Mouse (Mus musculus): ENCODE data around the gene Tufm. TPM values are rescaled to one million over a fixed set of nuclear protein-coding genes. Genes with fewer than 3 reads are reported as not detected.

Gene Tufm
- polyA plus RNA-seq (2016; fragmentation: Nextera tagmentation; extraction: Ambion mirVana) = 182 and 207 TPM in 2 replicates

- DNase-seq (ENCODE audit: low spot score) = peak; percentile 99
- Histone ChIP-seq H3K27me3 (ENCODE audit: low read depth, poor library complexity, severe bottlenecking) (no peaks in the 10 kb centered on the region), H3K9me3 (replicated peaks) (no peaks in the 10 kb centered on the region), H3K4me3 (peak within 1 kb of the TSS; percentile 69), H3K27ac (peak within 1 kb of the TSS; percentile 86), H3K36me3 (peaks cover 37% of the 10 kb centered on the region), H3K4me1 (peaks cover 25% of the 10 kb centered on the region)
- under 1% methylated on average over 32 of the region's 32 CpGs for WGBS
Observed at GRCm38 (mm10) chr7:126487052-126487483, at the start of gene Tufm. TSS of gene Tufm (plus strand) at chr7:126487361.

DNA sequence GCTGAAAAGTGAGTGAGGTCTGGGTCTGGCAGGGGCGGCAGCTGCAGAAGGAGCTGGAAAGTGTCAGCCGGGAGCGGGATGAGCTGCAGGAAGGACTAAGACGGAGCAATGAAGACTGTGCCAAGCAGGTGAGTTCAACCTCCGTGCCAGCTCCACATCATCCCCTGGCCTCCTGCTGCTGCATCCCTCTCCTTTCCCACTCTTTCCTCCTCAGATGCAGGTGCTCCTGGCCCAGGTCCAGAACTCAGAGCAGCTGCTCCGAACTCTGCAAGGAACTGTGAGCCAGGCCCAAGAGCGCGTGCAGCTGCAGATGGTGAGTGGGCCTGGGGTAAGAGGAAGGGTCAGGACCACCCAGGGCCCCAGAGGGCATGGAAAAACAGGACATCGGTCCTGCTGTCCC, 47.0 kb upstream of the Tufm start:
- Histone ChIP-seq H3K4me1 (no peaks in the 10 kb centered on the region), H3K36me3 (peaks cover 50% of the 10 kb centered on the region), H3K4me3 (no peak overlapping the region), H3K9me3 (replicated peaks) (no peaks in the 10 kb centered on the region), H3K27ac (no peak overlapping the region), H3K27me3 (ENCODE audit: low read depth, poor library complexity, severe bottlenecking) (no peaks in the 10 kb centered on the region)
- no peak for DNase-seq (ENCODE audit: low spot score)
- WGBS = 86% methylated on average over 9 of the region's 9 CpGs

GRCm38 (mm10) chr7:126443997-126444396, 43.2 kb upstream of the Tufm start:
- H3K36me3 ChIP-seq = peaks cover 77% of the 10 kb centered on the region
- WGBS = 95% methylated on average over 10 of the region's 10 CpGs
- H3K9me3 ChIP-seq (replicated peaks) = no peaks in the 10 kb centered on the region
- H3K4me1 ChIP-seq = no peaks in the 10 kb centered on the region
- H3K27ac ChIP-seq = no peak overlapping the region
- H3K27me3 ChIP-seq (ENCODE audit: low read depth, poor library complexity, severe bottlenecking) = no peaks in the 10 kb centered on the region
- H3K4me3 ChIP-seq = no peak overlapping the region
- no peak for DNase-seq (ENCODE audit: low spot score)

DNA sequence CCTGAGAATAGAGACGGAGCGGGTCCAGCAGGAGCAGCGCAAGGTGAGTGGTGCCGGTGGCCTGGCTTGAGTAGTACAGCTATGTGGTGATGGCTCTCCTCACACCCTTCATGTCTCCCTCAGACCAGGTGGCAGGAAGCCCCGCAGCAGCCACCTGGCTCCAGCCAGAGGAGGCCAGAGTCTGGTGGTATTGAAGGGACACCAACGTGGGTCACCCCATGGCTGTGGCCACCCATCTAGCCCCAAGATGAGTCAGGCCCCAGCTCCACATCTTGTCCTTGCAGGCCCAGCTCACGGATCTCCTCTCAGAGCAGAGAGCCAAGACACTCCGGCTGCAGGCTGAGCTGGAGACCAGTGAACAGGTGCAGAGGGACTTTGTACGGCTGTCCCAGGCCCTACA, 42.6 kb upstream of the Tufm start:
- no peak overlapping the region for H3K27ac ChIP-seq
- H3K4me1 ChIP-seq = no peaks in the 10 kb centered on the region
- DNase-seq (ENCODE audit: low spot score) = no peak
- H3K27me3 ChIP-seq (ENCODE audit: low read depth, poor library complexity, severe bottlenecking) = no peaks in the 10 kb centered on the region
- H3K36me3 ChIP-seq = peaks cover 79% of the 10 kb centered on the region
- no peaks in the 10 kb centered on the region for H3K9me3 ChIP-seq (replicated peaks)
- 96% methylated on average over 9 of the region's 9 CpGs for WGBS
- H3K4me3 ChIP-seq = no peak overlapping the region

DNA sequence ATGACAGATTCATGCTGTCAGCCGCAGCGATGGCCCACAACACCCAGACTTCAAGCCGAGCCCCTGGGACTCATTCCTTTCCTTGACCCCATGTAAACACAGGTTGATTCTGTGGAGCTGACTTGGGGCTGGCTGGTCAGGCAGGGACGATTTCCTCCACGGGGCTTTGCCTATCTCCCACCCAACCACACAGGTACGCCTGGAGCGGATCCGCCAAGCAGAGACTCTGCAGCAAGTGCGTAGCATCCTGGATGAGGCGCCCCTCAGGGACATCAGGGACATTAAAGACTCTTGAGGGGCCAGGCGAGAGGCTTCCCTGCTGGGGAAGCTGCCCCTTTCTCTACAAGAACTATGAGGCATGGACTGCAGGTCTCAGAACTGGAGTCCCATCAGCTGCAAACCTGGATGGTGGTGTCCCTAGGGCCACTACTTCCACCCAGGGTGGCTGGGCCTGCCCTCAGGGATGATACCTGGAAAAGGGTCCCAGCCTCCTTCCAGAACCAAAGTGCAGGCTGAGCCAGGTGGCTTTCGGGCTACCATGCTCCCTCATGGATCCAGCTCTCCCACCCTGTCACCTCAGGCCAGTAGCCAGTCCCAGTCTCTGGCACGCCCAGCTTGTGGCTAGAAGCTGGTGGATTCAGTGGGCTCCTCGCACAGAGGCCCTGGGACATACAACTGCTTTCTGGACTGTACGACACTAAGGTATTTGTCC, 41.9 kb upstream of the Tufm start:
- Histone ChIP-seq H3K27ac (no peak overlapping the region), H3K9me3 (replicated peaks) (no peaks in the 10 kb centered on the region), H3K4me3 (no peak overlapping the region), H3K27me3 (ENCODE audit: low read depth, poor library complexity, severe bottlenecking) (no peaks in the 10 kb centered on the region), H3K36me3 (peaks cover 76% of the 10 kb centered on the region), H3K4me1 (no peaks in the 10 kb centered on the region)
- DNase-seq (ENCODE audit: low spot score) = no peak
- 95% methylated on average over 15 of the region's 15 CpGs for WGBS

DNA sequence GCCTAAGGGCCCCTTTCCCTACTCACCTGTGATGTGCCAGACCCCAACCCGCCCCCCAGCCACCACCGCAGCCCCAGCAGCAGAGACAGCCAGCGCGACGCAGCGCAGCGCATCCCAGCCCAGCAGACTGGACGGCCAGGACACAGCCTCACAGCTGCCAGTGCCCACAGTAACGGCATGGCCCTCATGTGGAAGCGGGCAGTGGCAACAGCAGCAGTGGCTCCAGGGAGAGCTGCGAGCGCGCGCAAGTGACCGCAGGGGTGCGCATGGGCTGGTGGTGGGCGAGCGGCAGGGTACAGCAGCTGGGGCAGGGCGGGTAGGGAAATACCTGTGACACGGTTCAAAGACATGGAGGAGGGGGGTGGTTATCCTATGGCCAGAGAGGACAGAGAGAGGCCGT, 40.9 kb upstream of the Tufm start:
- Histone ChIP-seq H3K27ac (no peak overlapping the region; the same call in 1 of the 2 replicates), H3K4me3 (no peak overlapping the region), H3K4me1 (no peaks in the 10 kb centered on the region), H3K27me3 (ENCODE audit: low read depth, poor library complexity, severe bottlenecking) (no peaks in the 10 kb centered on the region), H3K36me3 (peaks cover 69% of the 10 kb centered on the region), H3K9me3 (replicated peaks) (no peaks in the 10 kb centered on the region)
- 91% methylated on average over 21 of the region's 21 CpGs for WGBS
- DNase-seq (ENCODE audit: low spot score) = no peak

DNA sequence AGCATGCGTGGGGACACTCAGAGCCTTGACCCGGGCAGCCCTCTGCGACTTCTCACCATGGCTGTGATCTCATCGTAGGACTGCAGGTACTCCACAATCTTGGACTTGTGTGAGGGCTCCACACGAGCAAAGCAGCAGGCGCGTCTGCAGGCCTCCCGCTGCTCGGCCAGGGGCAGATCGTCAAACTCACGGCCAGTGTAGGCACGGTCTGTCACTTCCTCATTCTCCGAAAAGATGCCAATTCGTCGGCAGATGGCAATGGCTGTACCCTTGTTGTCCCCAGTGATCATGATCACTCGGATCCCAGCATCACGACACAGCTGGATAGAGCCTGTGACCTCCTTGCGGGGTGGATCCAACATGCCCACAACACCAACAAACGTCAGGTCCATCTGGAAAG, 38.7 kb upstream of the Tufm start:
- H3K27me3 ChIP-seq (ENCODE audit: low read depth, poor library complexity, severe bottlenecking) = no peaks in the 10 kb centered on the region
- WGBS = 94% methylated on average over 19 of the region's 19 CpGs
- H3K27ac ChIP-seq = no peak overlapping the region
- no peaks in the 10 kb centered on the region for H3K4me1 ChIP-seq
- H3K4me3 ChIP-seq = no peak overlapping the region
- no peaks in the 10 kb centered on the region for H3K9me3 ChIP-seq (replicated peaks)
- H3K36me3 ChIP-seq = peaks cover 55% of the 10 kb centered on the region
- no peak for DNase-seq (ENCODE audit: low spot score)

DNA sequence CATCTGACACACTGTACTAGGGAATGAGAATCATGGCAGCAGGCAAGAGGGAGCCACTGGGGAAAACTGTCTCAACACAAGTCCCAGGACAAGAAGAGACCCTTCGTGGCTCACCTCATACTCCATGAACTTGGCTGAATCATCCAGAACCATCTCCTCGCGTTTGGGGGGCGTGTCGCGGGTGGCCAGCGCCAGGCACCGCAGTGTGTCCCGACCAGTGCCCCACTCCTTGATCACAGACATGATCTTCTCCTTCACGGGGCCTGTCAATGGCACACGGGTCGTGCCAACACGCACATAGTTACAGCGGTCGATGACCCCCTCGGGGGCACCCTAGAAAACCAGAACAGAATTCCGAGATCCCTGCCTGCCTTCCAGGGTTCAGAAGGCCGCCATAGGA, 37.2 kb upstream of the Tufm start:
- H3K27me3 ChIP-seq (ENCODE audit: low read depth, poor library complexity, severe bottlenecking) = no peaks in the 10 kb centered on the region
- no peaks in the 10 kb centered on the region for H3K4me1 ChIP-seq
- DNase-seq (ENCODE audit: low spot score) = no peak
- H3K4me3 ChIP-seq = no peak overlapping the region
- H3K27ac ChIP-seq = no peak overlapping the region
- no peaks in the 10 kb centered on the region for H3K9me3 ChIP-seq (replicated peaks)
- peaks cover 42% of the 10 kb centered on the region for H3K36me3 ChIP-seq
- 95% methylated on average over 18 of the region's 18 CpGs for WGBS

DNA sequence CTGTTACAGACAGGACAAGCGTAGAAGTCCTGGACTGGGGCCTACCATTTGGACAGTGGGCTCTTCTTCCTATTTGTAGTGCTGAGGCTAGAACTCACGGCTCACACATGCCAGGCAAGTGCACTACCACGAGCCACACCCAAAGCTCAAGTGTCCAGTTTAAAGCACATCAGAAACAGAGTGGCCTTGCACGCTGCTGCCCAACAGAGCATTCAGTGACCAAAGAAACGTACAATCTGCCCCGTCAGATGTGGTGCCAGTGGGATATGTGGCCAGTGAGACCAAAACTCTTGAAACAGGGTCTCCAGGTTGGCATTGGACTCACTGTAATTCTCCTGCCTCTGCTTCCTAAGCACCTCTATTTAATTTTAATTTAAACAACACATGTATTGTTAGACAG, 36.5 kb upstream of the Tufm start:
- no peak overlapping the region for H3K27ac ChIP-seq
- 92% methylated on average over 6 of the region's 6 CpGs for WGBS
- H3K27me3 ChIP-seq (ENCODE audit: low read depth, poor library complexity, severe bottlenecking) = no peaks in the 10 kb centered on the region
- no peak overlapping the region for H3K4me3 ChIP-seq
- no peak for DNase-seq (ENCODE audit: low spot score)
- no peaks in the 10 kb centered on the region for H3K4me1 ChIP-seq
- H3K36me3 ChIP-seq = peaks cover 35% of the 10 kb centered on the region
- H3K9me3 ChIP-seq (replicated peaks) = no peaks in the 10 kb centered on the region

- 84% methylated on average over 3 of the region's 3 CpGs for WGBS
- DNase-seq (ENCODE audit: low spot score) = no peak
- no peak overlapping the region for H3K27ac ChIP-seq
- no peaks in the 10 kb centered on the region for H3K27me3 ChIP-seq (ENCODE audit: low read depth, poor library complexity, severe bottlenecking)
- H3K9me3 ChIP-seq (replicated peaks) = no peaks in the 10 kb centered on the region
- H3K36me3 ChIP-seq = peaks cover 19% of the 10 kb centered on the region
- no peaks in the 10 kb centered on the region for H3K4me1 ChIP-seq
- H3K4me3 ChIP-seq = no peak overlapping the region
Observed at GRCm38 (mm10) chr7:126452244-126452643, 34.9 kb upstream of the Tufm start.

DNA sequence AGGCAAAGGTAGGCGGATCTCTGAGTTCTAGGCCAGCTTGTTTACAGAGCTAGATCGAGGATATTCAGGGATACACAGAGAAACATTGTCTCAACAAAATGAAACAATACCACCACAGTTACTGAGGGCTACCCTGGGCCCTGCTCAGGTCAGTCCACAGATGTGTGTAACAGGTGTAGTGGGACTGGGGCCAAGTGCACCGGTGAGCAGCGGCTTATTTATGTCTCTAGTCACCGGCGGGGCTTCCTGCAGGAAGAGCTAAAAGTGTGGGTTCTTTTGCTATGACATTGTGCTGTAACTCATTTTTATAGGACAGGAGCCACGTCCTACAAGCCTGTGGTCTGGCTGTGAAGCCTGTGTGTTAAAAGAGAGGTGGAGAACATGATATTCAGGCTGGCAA, 33.3 kb upstream of the Tufm start:
- no peaks in the 10 kb centered on the region for H3K27me3 ChIP-seq (ENCODE audit: low read depth, poor library complexity, severe bottlenecking)
- no peaks in the 10 kb centered on the region for H3K9me3 ChIP-seq (replicated peaks)
- no peak for DNase-seq (ENCODE audit: low spot score)

DNA sequence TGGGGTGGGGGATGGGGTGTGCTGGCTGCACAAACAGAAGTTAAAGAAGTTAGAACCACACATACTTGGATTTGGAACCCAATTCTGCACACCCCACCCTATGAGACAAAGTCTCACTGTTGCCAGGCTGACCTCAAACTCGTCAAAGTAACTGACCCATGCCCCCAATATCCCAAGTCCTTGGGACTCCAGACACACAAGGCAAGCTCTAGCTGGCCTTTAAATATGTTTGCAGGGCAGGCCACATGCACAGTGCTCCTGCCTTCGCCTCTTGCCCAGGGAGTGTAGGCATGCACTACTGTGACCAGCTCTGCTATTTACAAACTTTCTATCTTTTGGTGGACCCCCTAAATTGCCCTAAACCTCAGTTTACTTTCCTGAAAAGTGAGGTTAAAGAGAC, 31.9 kb upstream of the Tufm start:
- no peak overlapping the region for H3K27ac ChIP-seq
- no peaks in the 10 kb centered on the region for H3K36me3 ChIP-seq
- H3K4me1 ChIP-seq = 0 out of 2 replicates have a peak, but pooled peaks cover 3% of the 10 kb centered on the region
- H3K4me3 ChIP-seq = no peak overlapping the region
- DNase-seq (ENCODE audit: low spot score) = no peak
- no peaks in the 10 kb centered on the region for H3K9me3 ChIP-seq (replicated peaks)
- 88% methylated on average over 2 of the region's 2 CpGs for WGBS
- H3K27me3 ChIP-seq (ENCODE audit: low read depth, poor library complexity, severe bottlenecking) = no peaks in the 10 kb centered on the region

More for the DNA sequence above, 33.3 kb upstream of the Tufm start:
- no peaks in the 10 kb centered on the region for H3K4me1 ChIP-seq
- 56% methylated on average over 7 of the region's 7 CpGs for WGBS
- H3K4me3 ChIP-seq = no peak overlapping the region
- no peak overlapping the region for H3K27ac ChIP-seq
- 0 out of 2 replicates have a peak, but pooled peaks cover 4% of the 10 kb centered on the region for H3K36me3 ChIP-seq

DNA sequence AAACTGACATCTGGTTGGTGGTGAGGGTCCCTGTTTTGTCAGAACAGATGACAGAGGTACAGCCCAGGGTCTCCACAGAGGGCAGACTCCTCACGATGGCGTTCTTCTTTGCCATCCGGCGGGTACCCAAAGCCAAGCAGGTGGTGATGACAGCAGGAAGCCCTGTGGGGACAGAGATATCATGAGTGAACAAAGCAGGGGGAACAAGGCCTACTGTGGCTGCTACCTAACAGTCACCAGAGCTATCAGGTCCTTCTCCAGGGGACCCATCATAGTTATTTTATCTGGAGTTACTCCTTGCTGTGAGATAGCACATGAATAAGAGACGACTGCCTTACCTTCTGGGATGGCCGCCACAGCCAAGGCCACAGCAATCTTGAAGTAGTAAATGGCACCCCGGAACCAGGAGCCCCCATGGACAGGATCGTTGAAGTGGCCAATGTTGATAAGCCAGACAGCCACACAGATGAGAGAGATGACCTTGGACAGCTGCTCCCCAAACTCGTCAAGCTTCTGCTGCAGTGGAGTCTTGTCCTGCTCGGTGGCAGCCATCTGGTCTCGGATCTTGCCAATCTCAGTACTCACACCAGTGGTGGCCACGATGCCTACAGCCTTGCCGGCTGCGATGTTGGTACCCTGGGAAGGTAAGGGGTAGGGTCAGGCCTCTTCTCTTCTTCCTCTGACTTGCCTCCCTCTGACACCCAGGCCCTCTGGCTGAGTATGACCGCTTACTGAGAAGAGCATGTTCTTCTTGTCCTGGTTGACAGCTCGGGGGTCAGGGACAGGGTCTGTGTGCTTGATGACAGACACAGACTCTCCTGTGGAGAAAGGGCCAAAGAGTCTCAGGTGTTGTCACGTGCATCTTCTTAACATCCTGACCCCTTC, 30.5 kb upstream of the Tufm start:
- peaks cover 16% of the 10 kb centered on the region for H3K4me1 ChIP-seq
- H3K27ac ChIP-seq = no peak overlapping the region
- H3K27me3 ChIP-seq (ENCODE audit: low read depth, poor library complexity, severe bottlenecking) = no peaks in the 10 kb centered on the region; the same call in 1 of the 2 replicates
- no peaks in the 10 kb centered on the region for H3K9me3 ChIP-seq (replicated peaks)
- DNase-seq (ENCODE audit: low spot score) = no peak
- H3K4me3 ChIP-seq = no peak overlapping the region
- H3K36me3 ChIP-seq = no peaks in the 10 kb centered on the region
- 91% methylated on average over 17 of the region's 17 CpGs for WGBS
